Mouse (Mus musculus) MEL (cell line): ENCODE measurements around the gene Syt3. TPM values are rescaled to one million over a fixed set of nuclear protein-coding genes. Genes with fewer than 3 reads are reported as not detected.

ENCODE experiments used
- DNase-seq: peaks from one replicate; pipeline ENCODE4 v3.0.0; 2011; ENCODE audit warnings: low read depth, low spot score
- H3K27ac ChIP-seq: 2 replicates; pipeline ENCODE4 v1.5.1; 2012; ENCODE audit warnings: low read depth, mild to moderate bottlenecking, control low read depth, low read length, moderate library complexity; ENCODE audit not compliant: control insufficient read depth
- H3K27me3 ChIP-seq, 2 experiments: fragments of 150-350 bp in 1 of 2; sonication (generic) in 1 of 2; 2 replicates each; pipeline ENCODE4 v1.6.1; 2012; ENCODE audit warnings: low read length in 2 of 2, mild to moderate bottlenecking in 2 of 2, improper control_type of control experiment in 1 of 2, moderate library complexity in 1 of 2; ENCODE audit not compliant: insufficient read depth in 2 of 2, control insufficient read depth in 1 of 2
- H3K36me3 ChIP-seq, 2 experiments: 2 replicates each; pipeline ENCODE4 v1.6.1; 2012 to 2014; ENCODE audit warnings: low read length in 2 of 2, improper control_type of control experiment in 1 of 2, inconsistent platforms in 1 of 2, mild to moderate bottlenecking in 1 of 2; ENCODE audit not compliant: insufficient read depth in 2 of 2, control insufficient read depth in 1 of 2
- H3K4me1 ChIP-seq, 2 experiments: fragments of 150-350 bp in 1 of 2; sonication (generic) in 1 of 2; 2 replicates each; pipeline ENCODE4 v1.6.1; 2012; ENCODE audit warnings: low read length in 2 of 2, improper control_type of control experiment in 1 of 2, mild to moderate bottlenecking in 1 of 2; ENCODE audit not compliant: insufficient read depth in 2 of 2, control insufficient read depth in 1 of 2
- H3K4me3 ChIP-seq, 2 experiments: fragments of 150-350 bp in 1 of 2; sonication (generic) in 1 of 2; 2 replicates each; pipeline ENCODE4 v1.5.1; 2012; ENCODE audit warnings: low read depth in 2 of 2, low read length in 2 of 2, mild to moderate bottlenecking in 2 of 2, moderate library complexity in 2 of 2, control low read depth in 1 of 2, improper control_type of control experiment in 1 of 2; ENCODE audit not compliant: control insufficient read depth in 1 of 2, insufficient read depth in 1 of 2
- H3K79me2 ChIP-seq: 2 replicates; pipeline ENCODE4 v1.6.1; 2012; ENCODE audit warnings: mild to moderate bottlenecking, low read length, moderate library complexity; ENCODE audit not compliant: control insufficient read depth, poor library complexity, insufficient read depth
- H3K9ac ChIP-seq: 2 replicates; pipeline ENCODE4 v1.6.1; 2012; ENCODE audit warnings: low read depth, mild to moderate bottlenecking, control low read depth, low read length, moderate library complexity; ENCODE audit not compliant: control insufficient read depth, poor library complexity, severe bottlenecking
- H3K9me3 ChIP-seq: fragments of 150-350 bp; sonication (generic); replicated peaks from 2 replicates; pipeline ENCODE4 v1.6.1; 2012; ENCODE audit warnings: mild to moderate bottlenecking, low read length, improper control_type of control experiment, moderate library complexity; ENCODE audit not compliant: insufficient read depth
- BHLHE40 ChIP-seq: IDR thresholded peaks from 2 replicates; pipeline ENCODE4 v1.6.1; 2012; ENCODE audit warnings: low read depth, mild to moderate bottlenecking, inconsistent platforms, low read length, improper control_type of control experiment, borderline replicate concordance
- CHD1 ChIP-seq: IDR thresholded peaks from 2 replicates; pipeline ENCODE4 v1.6.1; 2012; ENCODE audit warnings: low read depth, mild to moderate bottlenecking, inconsistent platforms, low read length, improper control_type of control experiment
- CHD2 ChIP-seq: IDR thresholded peaks from 2 replicates; pipeline ENCODE4 v1.6.1; 2011; ENCODE audit warnings: low read length, improper control_type of control experiment
- CTCF ChIP-seq, 3 experiments: IDR thresholded peaks in 2 of 3; conservative IDR thresholded peaks in 1 of 3; 2 replicates each; pipeline ENCODE4 v1.5.1; 2011 to 2012; ENCODE audit warnings: low read length in 3 of 3, low read depth in 2 of 3, mild to moderate bottlenecking in 2 of 3, improper control_type of control experiment in 1 of 3, inconsistent platforms in 1 of 3, mixed read lengths in 1 of 3, moderate library complexity in 1 of 3; ENCODE audit not compliant: control insufficient read depth in 1 of 3, insufficient read depth in 1 of 3, poor library complexity in 1 of 3, severe bottlenecking in 1 of 3
- ELF1 ChIP-seq: IDR thresholded peaks from 2 replicates; pipeline ENCODE4 v1.6.1; 2014; ENCODE audit warnings: low read depth, mild to moderate bottlenecking, inconsistent platforms, low read length, improper control_type of control experiment, moderate library complexity
- EP300 ChIP-seq, 2 experiments: IDR thresholded peaks; 2 replicates each; pipeline ENCODE4 v1.6.1; 2011; ENCODE audit warnings: improper control_type of control experiment in 2 of 2, low read length in 2 of 2, low read depth in 1 of 2, mild to moderate bottlenecking in 1 of 2
- HCFC1 ChIP-seq: IDR thresholded peaks from 2 replicates; pipeline ENCODE4 v1.6.1; 2012; ENCODE audit warnings: low read depth, mild to moderate bottlenecking, inconsistent platforms, low read length, improper control_type of control experiment, moderate library complexity
- MAZ ChIP-seq: IDR thresholded peaks from 2 replicates; pipeline ENCODE4 v1.6.1; 2012; ENCODE audit warnings: low read depth, mild to moderate bottlenecking, inconsistent platforms, low read length, improper control_type of control experiment
- MXI1 ChIP-seq: IDR thresholded peaks from 2 replicates; pipeline ENCODE4 v1.6.1; 2011; ENCODE audit warnings: mild to moderate bottlenecking, low read depth, low read length, improper control_type of control experiment
- NELFE ChIP-seq: IDR thresholded peaks from 2 replicates; pipeline ENCODE4 v1.6.1; 2011; ENCODE audit warnings: low read depth, low read length, improper control_type of control experiment
- NRF1 ChIP-seq: IDR thresholded peaks from 2 replicates; pipeline ENCODE4 v1.6.1; 2014; ENCODE audit warnings: low read depth, mild to moderate bottlenecking, inconsistent platforms, low read length, improper control_type of control experiment, moderate library complexity; ENCODE audit not compliant: poor library complexity, insufficient read depth, severe bottlenecking
- RAD21 ChIP-seq: IDR thresholded peaks from 2 replicates; pipeline ENCODE4 v1.6.1; 2011; ENCODE audit warnings: mild to moderate bottlenecking, low read depth, low read length, improper control_type of control experiment
- RCOR1 ChIP-seq: IDR thresholded peaks from 2 replicates; pipeline ENCODE4 v1.6.1; 2012; ENCODE audit warnings: low read depth, mild to moderate bottlenecking, inconsistent platforms, low read length, improper control_type of control experiment
- SIN3A ChIP-seq: IDR thresholded peaks from 2 replicates; pipeline ENCODE4 v1.6.1; 2012; ENCODE audit warnings: low read length, improper control_type of control experiment, inconsistent platforms
- SMC3 ChIP-seq: IDR thresholded peaks from 2 replicates; pipeline ENCODE4 v1.6.1; 2011; ENCODE audit warnings: low read depth, low read length, improper control_type of control experiment
- TCF12 ChIP-seq: IDR thresholded peaks from 2 replicates; pipeline ENCODE4 v1.6.1; 2014; ENCODE audit warnings: low read depth, mild to moderate bottlenecking, inconsistent platforms, low read length, improper control_type of control experiment, moderate library complexity
- USF1 ChIP-seq: IDR thresholded peaks from 2 replicates; pipeline ENCODE4 v1.6.1; 2014; ENCODE audit warnings: low read depth, mild to moderate bottlenecking, inconsistent platforms, low read length, improper control_type of control experiment, moderate library complexity
- USF2 ChIP-seq, 2 experiments: IDR thresholded peaks; 2 replicates each; pipeline ENCODE4 v1.6.1; 2011 to 2012; ENCODE audit warnings: improper control_type of control experiment in 2 of 2, low read length in 2 of 2, borderline replicate concordance in 1 of 2, inconsistent platforms in 1 of 2, low read depth in 1 of 2, mild to moderate bottlenecking in 1 of 2; ENCODE audit not compliant: insufficient read depth in 1 of 2
- ZC3H11A ChIP-seq: IDR thresholded peaks from 2 replicates; pipeline ENCODE4 v1.6.1; 2012; ENCODE audit warnings: low read depth, mild to moderate bottlenecking, inconsistent platforms, low read length, improper control_type of control experiment
- polyA plus RNA-seq, 2 experiments: library from polyadenylated mRNA; stranded (reverse) in 1 of 2; unstranded in 1 of 2; fragments of >175 nt in 1 of 2; fragments of >200 nt in 1 of 2; gene quantifications; 2 replicates each; pipeline versions ENCODE4 v1.2.1 to v1.2.4; 2012; ENCODE audit warnings: low replicate concordance in 2 of 2, low read depth in 1 of 2; ENCODE audit not compliant: insufficient read length in 2 of 2, insufficient read depth in 1 of 2, missing spikeins in 1 of 2
- total RNA-seq: library from RNA; depleted of rRNA; stranded (reverse); fragments of 300-350 nt; gene quantifications from 2 replicates; pipeline ENCODE4 v1.2.3, GENCODE M21; 2012

The Syt3 gene
- total and polyA plus RNA-seq, 3 experiments: 0.08 to 0.56 TPM; not detected in 1

DNA sequence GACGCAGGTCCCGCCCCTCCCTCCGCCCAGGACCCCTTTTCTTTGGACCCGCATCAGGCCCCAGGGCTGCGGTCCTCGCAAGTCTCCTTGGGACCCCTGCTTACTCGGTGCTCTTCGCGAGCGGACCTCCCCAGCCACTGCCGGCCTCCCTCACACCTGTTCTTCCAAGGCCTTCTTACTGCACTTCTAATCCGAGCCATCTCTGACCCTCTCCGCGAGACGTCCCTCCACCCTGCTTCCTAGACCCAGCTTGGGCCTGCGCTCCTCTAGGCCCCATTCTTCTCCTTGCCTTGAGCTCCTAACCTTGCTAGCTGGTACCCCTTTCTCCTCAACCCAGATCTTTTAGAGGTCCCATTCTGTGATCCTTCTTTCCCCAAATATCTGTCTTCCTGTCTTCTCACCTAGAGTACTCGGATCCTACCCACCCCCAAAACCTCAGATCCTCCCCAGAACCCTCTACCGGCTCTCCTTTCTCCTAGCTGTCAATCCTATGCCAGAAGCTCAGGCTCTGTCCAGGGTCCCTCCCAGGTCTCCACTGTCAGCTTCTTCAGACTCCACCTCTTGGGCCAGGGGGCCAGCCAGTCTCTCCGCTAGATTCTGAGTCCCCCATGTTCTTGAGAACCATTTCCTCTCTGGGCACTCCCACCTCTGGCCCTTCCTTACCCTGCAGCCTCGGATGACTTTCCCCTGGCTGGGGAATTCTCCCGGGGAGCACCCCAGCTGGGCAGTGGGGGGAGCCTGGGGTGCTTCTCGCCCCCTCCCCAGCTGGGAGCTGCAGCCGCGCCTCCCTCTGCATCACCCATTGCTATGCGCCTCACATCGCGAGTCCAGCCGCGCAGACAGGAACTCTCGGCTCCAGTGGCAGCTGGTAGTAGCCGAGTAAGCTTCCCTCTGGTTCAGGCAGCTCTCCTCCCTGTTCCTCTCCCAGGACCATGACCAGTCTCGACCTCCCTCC, 45.9 kb downstream of the Syt3 start:
- H3K4me3 ChIP-seq: no peak overlapping the region
- no peaks in the 10 kb centered on the region for H3K27me3 ChIP-seq

DNA sequence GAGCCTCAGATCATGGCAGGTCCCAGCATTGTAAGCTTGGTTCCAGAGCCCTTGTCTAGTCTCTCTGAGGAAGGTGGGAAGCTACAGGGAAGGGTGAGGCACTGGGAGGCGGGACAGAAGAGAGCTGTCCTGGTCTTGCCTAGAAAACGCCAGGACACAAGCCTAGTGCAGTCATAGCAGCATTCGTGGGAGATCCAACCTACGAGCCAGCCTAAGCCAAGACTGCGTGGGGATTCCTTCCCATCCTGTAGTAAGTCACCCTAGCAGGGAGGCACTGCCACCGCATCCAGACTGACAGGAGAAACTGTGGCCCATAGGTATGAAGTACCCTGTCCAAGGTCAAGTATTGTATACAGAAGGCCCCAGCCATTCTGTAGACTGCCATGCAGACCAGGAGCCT, 48.6 kb downstream of the Syt3 start:
- no peaks in the 10 kb centered on the region for H3K9me3 ChIP-seq
- no peaks in the 10 kb centered on the region for H3K4me1 ChIP-seq
- 0 out of 4 replicates have a peak, but pooled peaks cover 0 to 2% of the 10 kb centered on the region in 2 experiments for H3K36me3 ChIP-seq
- no peak overlapping the region for H3K4me3 ChIP-seq
- H3K79me2 ChIP-seq: no peaks in the 10 kb centered on the region
- no peak for DNase-seq
- TF ChIP-seq EP300 (IDR thresholded peaks at IDR 0.05; ENCODE audit: low read depth in 1 of 2, low read length in 2 of 2): no peak
- TF ChIP-seq MXI1: no peak
- TF ChIP-seq NRF1: no peak
- TF ChIP-seq CHD2: no peak
- no peak for TF ChIP-seq MAZ
- H3K9ac ChIP-seq: no peak overlapping the region
- no peak overlapping the region for H3K27ac ChIP-seq
- no peaks in the 10 kb centered on the region for H3K27me3 ChIP-seq

More for the DNA sequence above, 45.9 kb downstream of the Syt3 start:
- Histone ChIP-seq H3K9me3 (no peaks in the 10 kb centered on the region), H3K9ac (no peak overlapping the region), H3K4me1 (no peaks in the 10 kb centered on the region), H3K79me2 (no peaks in the 10 kb centered on the region), H3K36me3 (0 out of 4 replicates have a peak, but pooled peaks cover 0 to 2% of the 10 kb centered on the region in 2 experiments), H3K27ac (no peak overlapping the region)
- no peak for DNase-seq
- no peak for TF ChIP-seq ZC3H11A
- no peak for TF ChIP-seq BHLHE40
- TF ChIP-seq USF1: no peak
- TF ChIP-seq CTCF (IDR thresholded peaks at IDR 0.05 in 2 of 3, conservative IDR thresholded peaks at IDR 0.05 in 1 of 3; ENCODE audit: control insufficient read depth in 1 of 3, insufficient read depth in 1 of 3, low read depth in 2 of 3, low read length in 3 of 3, poor library complexity in 1 of 3, severe bottlenecking in 1 of 3): no peak
- no peak for TF ChIP-seq USF2 (IDR thresholded peaks at IDR 0.05; ENCODE audit: borderline replicate concordance in 1 of 2, insufficient read depth in 1 of 2, low read depth in 1 of 2, low read length in 2 of 2)
- no peak for TF ChIP-seq ELF1
- no peak for TF ChIP-seq RAD21
- no peak for TF ChIP-seq NRF1

DNA sequence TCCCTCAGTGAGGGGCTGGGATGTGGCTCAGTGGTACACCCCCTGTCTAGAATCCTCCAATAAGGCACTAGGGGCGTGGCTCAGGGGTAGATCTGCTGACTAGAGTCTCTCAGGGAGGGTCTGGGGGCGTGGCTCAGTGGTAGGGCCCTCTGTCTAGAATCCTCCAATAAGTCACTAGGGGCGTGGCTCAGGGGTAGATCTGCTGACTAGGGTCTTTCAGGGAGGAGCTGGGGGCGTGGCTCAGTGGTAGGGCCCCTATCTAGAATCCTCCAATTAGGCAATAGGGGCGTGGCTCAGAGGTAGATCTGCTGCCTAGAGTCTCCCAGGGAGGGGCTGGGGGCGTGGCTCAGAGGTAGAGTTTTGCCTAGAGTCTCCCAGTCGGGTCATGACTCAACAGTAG, 49.5 kb downstream of the Syt3 start:
- peak; percentile 93 for DNase-seq
- TF ChIP-seq CHD1 (no peak), HCFC1 (no peak), NELFE (no peak), SMC3 (no peak), SIN3A (no peak), RCOR1 (no peak), BHLHE40 (no peak), TCF12 (no peak), MAZ (no peak)
- H3K79me2 ChIP-seq: no peaks in the 10 kb centered on the region
- 0 out of 4 replicates have a peak, but pooled peaks cover 0 to 2% of the 10 kb centered on the region in 2 experiments for H3K36me3 ChIP-seq
- no peaks in the 10 kb centered on the region for H3K27me3 ChIP-seq
- no peak overlapping the region for H3K27ac ChIP-seq
- no peaks in the 10 kb centered on the region for H3K4me1 ChIP-seq
- no peak overlapping the region for H3K4me3 ChIP-seq
- H3K9ac ChIP-seq: no peak overlapping the region
- no peaks in the 10 kb centered on the region for H3K9me3 ChIP-seq
